Mouse (Mus musculus): ENCODE data around the gene Dpm3. TPM values are rescaled to one million over a fixed set of nuclear protein-coding genes. Genes with fewer than 3 reads are reported as not detected.

Gene Dpm3
- total and polyA plus RNA-seq, 3 experiments, result 237 to 271 TPM; not detected in 1

- no peaks in the 10 kb centered on the region for H3K9me3 ChIP-seq (replicated peaks; ENCODE audit: insufficient read depth, low read length)
- no peak overlapping the region for H3K4me3 ChIP-seq (ENCODE audit: control insufficient read depth in 1 of 2, insufficient read depth in 1 of 2, low read depth in 2 of 2, low read length in 2 of 2)
- no peaks in the 10 kb centered on the region for H3K36me3 ChIP-seq (ENCODE audit: control insufficient read depth in 1 of 2, insufficient read depth in 2 of 2, low read length in 2 of 2)
- no peaks in the 10 kb centered on the region for H3K79me2 ChIP-seq (ENCODE audit: control insufficient read depth, insufficient read depth, low read length, poor library complexity)
- no peak overlapping the region for H3K9ac ChIP-seq (ENCODE audit: control insufficient read depth, low read depth, low read length, poor library complexity, severe bottlenecking)
- 0 out of 4 replicates have a peak, but pooled peaks cover 0 to 6% of the 10 kb centered on the region in 2 experiments for H3K4me1 ChIP-seq (ENCODE audit: control insufficient read depth in 1 of 2, insufficient read depth in 2 of 2, low read length in 2 of 2)
- H3K27ac ChIP-seq (ENCODE audit: control insufficient read depth, low read depth, low read length), result no peak overlapping the region
- H3K27me3 ChIP-seq (ENCODE audit: control insufficient read depth in 1 of 2, insufficient read depth in 2 of 2, low read length in 2 of 2), result peaks cover 31 to 39% of the 10 kb centered on the region in 2 experiments
- peak; percentile 87 for DNase-seq (ENCODE audit: low read depth, low spot score)
- TF ChIP-seq POLR2A (IDR thresholded peaks at IDR 0.05; ENCODE audit: control insufficient read depth in 1 of 2, insufficient read depth in 1 of 2, low read depth in 1 of 2, low read length in 2 of 2, poor library complexity in 1 of 2) (no peak), ZKSCAN1 (IDR thresholded peaks at IDR 0.05; ENCODE audit: low read depth, low read length) (no peak), MXI1 (IDR thresholded peaks at IDR 0.05; ENCODE audit: low read depth, low read length) (peak; percentile 63), ZNF384 (IDR thresholded peaks at IDR 0.05; ENCODE audit: low read depth, low read length) (peak; percentile 28; the same call in 1 of the 2 replicates), RAD21 (IDR thresholded peaks at IDR 0.05; ENCODE audit: low read depth, low read length) (peak; percentile 92), SIN3A (IDR thresholded peaks at IDR 0.05; ENCODE audit: low read length) (peak; percentile 68), GATA1 (IDR thresholded peaks at IDR 0.05; ENCODE audit: low read depth, low read length) (no peak), MAFK (IDR thresholded peaks at IDR 0.05; ENCODE audit: borderline replicate concordance, low read depth, low read length) (no peak), JUND (IDR thresholded peaks at IDR 0.05; ENCODE audit: low read depth, low read length) (0 out of 2 replicates have a peak, but pooled peaks have one; percentile 58), MYC (IDR thresholded peaks at IDR 0.05; ENCODE audit: low read depth, low read length) (0 out of 2 replicates have a peak, but pooled peaks have one; percentile 40), ETS1 (IDR thresholded peaks at IDR 0.05; ENCODE audit: low read depth, low read length) (no peak), NELFE (IDR thresholded peaks at IDR 0.05; ENCODE audit: low read depth, low read length) (no peak; the same call in 1 of the 2 replicates), USF2 (IDR thresholded peaks at IDR 0.05; ENCODE audit: borderline replicate concordance in 1 of 2, insufficient read depth in 1 of 2, low read depth in 1 of 2, low read length in 2 of 2) (no peak), KAT2A (conservative IDR thresholded peaks at IDR 0.05; ENCODE audit: low read depth, low read length) (no peak), TCF12 (IDR thresholded peaks at IDR 0.05; ENCODE audit: low read depth, low read length) (no peak), ZC3H11A (IDR thresholded peaks at IDR 0.05; ENCODE audit: low read depth, low read length) (peak; percentile 91), E2F4 (IDR thresholded peaks at IDR 0.05; ENCODE audit: borderline replicate concordance, low read depth, low read length) (no peak), TBP (IDR thresholded peaks at IDR 0.05; ENCODE audit: low read depth, low read length) (no peak), USF1 (IDR thresholded peaks at IDR 0.05; ENCODE audit: low read depth, low read length) (0 out of 2 replicates have a peak, but pooled peaks have one; percentile 11), MAZ (IDR thresholded peaks at IDR 0.05; ENCODE audit: low read depth, low read length) (peak; percentile 71; the same call in 1 of the 2 replicates), MAX (IDR thresholded peaks at IDR 0.05; ENCODE audit: low read length) (no peak), RCOR1 (IDR thresholded peaks at IDR 0.05; ENCODE audit: low read depth, low read length) (no peak), HCFC1 (IDR thresholded peaks at IDR 0.05; ENCODE audit: low read depth, low read length) (0 out of 2 replicates have a peak, but pooled peaks have one; percentile 52), BHLHE40 (IDR thresholded peaks at IDR 0.05; ENCODE audit: borderline replicate concordance, low read depth, low read length) (peak; percentile 45; the same call in 1 of the 2 replicates), MEF2A (IDR thresholded peaks at IDR 0.05; ENCODE audit: extremely low read depth, insufficient replicate concordance, low read depth, low read length, poor library complexity, severe bottlenecking) (no peak), POLR2AphosphoS2 (IDR thresholded peaks at IDR 0.05; ENCODE audit: low read length) (no peak), POLR2AphosphoS5 (IDR thresholded peaks at IDR 0.05; ENCODE audit: borderline replicate concordance, low read depth, low read length) (no peak), TAL1 (IDR thresholded peaks at IDR 0.05; ENCODE audit: low read length) (no peak), MYB (IDR thresholded peaks at IDR 0.05; ENCODE audit: low read depth, low read length) (no peak), UBTF (IDR thresholded peaks at IDR 0.05; ENCODE audit: borderline replicate concordance, insufficient read depth, low read depth, low read length) (no peak), CHD2 (IDR thresholded peaks at IDR 0.05; ENCODE audit: low read length) (no peak), ZMIZ1 (IDR thresholded peaks at IDR 0.05; ENCODE audit: low read depth, low read length) (no peak), ELF1 (IDR thresholded peaks at IDR 0.05; ENCODE audit: low read depth, low read length) (peak; percentile 67), GABPA (IDR thresholded peaks at IDR 0.05; ENCODE audit: low read depth, low read length) (no peak; the same call in 1 of the 2 replicates), EP300 (IDR thresholded peaks at IDR 0.05; ENCODE audit: low read depth in 1 of 2, low read length in 2 of 2) (no peak), CTCF (IDR thresholded peaks at IDR 0.05 in 2 of 3, conservative IDR thresholded peaks at IDR 0.05 in 1 of 3; ENCODE audit: control insufficient read depth in 1 of 3, insufficient read depth in 1 of 3, low read depth in 2 of 3, low read length in 3 of 3, poor library complexity in 1 of 3, severe bottlenecking in 1 of 3) (peak; percentile 99)
These were observed 22.6 kb downstream of the Dpm3 start for GRCm38 (mm10) chr3:89281579-89282290.

Data from MEL (cell line).